Mouse (Mus musculus): ENCODE measurements at regions not wholly inside any gene's neighbourhood (a gene's known extent, or its start where the extent isn't known, plus 50 kb on each side); places are given as distances from the start of the nearest gene placed in this dataset.

- no peak overlapping the region for H3K4me3 ChIP-seq (replicated peaks; ENCODE audit: low read depth, low read length)
- no peak for TF ChIP-seq CTCF (IDR thresholded peaks at IDR 0.05; ENCODE audit: low read depth)
- DNase-seq (ENCODE audit: low spot score) (peak; percentile 36), ATAC-seq (replicated peaks; ENCODE audit: low FRiP score, low read depth) (peak; percentile 85)
- no peak overlapping the region for H3K4me2 ChIP-seq (ENCODE audit: low read length)
- H3K36me3 ChIP-seq (ENCODE audit: insufficient read depth, low read length), result no peaks in the 10 kb centered on the region
- 0 out of 2 replicates have a peak overlapping the region, but pooled peaks have one; percentile 2 for H3K27ac ChIP-seq
- no peaks in the 10 kb centered on the region for H3K4me1 ChIP-seq (replicated peaks; ENCODE audit: insufficient read depth, low read length)
- no peaks in the 10 kb centered on the region for H3K27me3 ChIP-seq (ENCODE audit: insufficient read depth, low read length)
- no peak overlapping the region for H3K9ac ChIP-seq (ENCODE audit: low read depth, low read length)
- no peaks in the 10 kb centered on the region for H3K9me3 ChIP-seq (replicated peaks; ENCODE audit: low read length)
- 17% methylated on average over 1 of the region's 1 CpGs for WGBS
These were observed 1056.5 kb upstream of the Jmjd1c start for GRCm38 (mm10) chr10:66039410-66039809.
